Mouse (Mus musculus) monocyte, adult 59 days (primary cell): ENCODE measurements around the gene L1cam. TPM values are rescaled to one million over a fixed set of nuclear protein-coding genes. Genes with fewer than 3 reads are reported as not detected.

Source experiments
- total RNA-seq, 2 experiments: library from RNA; stranded (reverse); gene quantifications; one replicate each; pipeline ENCODE4 v1.2.4; 2023

Gene L1cam
- total RNA-seq: 100 to 1,000 TPM in 1 of 2 experiments, 10 to 100 TPM in 1; 79.0 to 123 TPM

DNA sequence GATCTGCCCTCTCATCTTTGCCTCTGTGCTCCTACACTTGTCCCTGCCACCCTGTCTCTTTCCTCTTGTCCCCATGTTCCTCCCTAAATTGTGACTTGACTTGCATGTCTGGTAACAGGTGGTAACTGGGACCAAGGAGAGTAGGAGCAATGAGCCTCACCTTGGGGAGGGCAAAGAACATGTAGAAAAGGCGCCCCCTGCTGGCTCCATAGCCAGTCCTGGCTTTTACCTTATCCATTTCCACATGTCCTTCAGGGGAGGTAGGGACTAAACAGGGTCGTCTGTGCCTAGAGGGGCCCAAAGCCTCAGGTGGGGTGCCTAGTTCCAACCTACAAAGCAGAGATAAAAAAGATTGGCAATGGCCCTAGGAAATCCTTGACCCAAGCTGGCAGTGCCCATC is at the start of gene L1cam:
Gene L1cam (minus strand): TSS at position 387 of the 400 bp plus-strand sequence.

DNA sequence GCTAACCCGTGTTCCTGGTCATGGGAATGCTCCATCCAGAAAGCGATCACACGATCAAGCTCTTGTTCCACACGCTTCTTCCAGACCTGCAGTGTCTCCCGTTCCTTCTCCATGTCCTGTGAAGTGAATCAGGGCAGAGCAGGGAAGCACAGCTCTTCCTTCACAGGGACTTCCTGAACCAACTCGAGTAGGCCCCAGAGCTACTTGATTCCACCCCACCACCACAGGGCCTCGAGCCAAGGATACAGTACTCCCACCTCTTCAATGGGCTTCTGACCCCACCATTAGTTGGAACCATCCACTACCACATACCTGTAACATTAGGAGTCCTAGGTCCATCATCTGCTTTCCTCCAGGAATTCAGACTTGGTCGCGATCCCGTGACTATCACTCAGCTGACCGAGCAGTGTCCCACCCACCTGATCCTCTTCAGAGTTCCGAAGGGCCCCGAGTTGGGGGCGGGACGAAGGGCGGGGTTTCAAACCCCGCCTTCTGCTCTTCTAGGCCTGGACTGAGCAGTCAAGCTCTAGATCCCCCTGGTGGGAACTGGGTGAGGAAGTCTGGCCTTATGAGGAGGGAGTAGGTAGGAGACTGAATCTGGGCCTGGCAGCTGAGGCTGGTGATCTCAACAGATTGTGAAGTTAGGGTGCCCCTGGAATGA is 34.6 kb upstream of the L1cam start, which contains the start of gene Renbp:
Gene Renbp (minus strand): TSS at position 449 of the 661 bp plus-strand sequence.

DNA sequence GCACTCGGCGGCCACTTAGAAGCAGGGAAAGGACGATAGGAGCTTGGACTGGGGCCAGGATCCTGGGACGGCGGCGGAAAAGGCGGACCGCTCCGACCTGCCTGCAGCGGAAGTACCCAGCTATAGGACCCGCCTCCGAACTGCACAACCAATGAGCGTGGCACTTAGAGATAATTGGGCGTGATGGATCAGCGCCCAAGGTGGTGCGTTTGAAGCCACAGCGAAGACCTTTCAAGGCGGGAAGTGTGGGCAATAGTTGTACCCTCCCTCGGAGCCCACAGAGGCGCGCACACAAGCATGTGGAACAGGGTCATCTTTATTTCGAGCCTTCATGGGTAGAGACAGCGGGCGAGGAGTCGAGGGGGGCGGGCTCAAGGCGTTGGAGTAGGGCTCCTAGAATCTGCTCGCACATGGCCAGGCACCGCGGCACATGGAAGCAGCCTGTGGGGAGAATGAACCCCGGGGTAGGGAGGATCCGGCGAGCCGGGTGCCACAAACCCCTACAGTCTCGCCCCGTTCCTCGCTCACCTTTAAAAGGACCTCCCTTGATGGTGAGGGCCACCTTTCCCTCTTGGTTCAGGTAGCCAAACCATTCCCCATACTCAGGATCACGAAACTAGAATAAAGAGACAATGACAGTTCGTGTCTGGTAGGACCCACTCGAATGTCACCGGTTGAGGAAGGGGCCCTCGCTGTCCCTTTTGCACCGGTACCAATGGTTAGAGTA is 26.1 kb upstream of the L1cam start, which contains the start of the genes Arhgap4 and Naa10:
Gene Arhgap4 (minus strand): TSS at position 48 of the 727 bp plus-strand sequence.
Gene Naa10 (minus strand): TSS at position 122 of the 727 bp plus-strand sequence.

DNA sequence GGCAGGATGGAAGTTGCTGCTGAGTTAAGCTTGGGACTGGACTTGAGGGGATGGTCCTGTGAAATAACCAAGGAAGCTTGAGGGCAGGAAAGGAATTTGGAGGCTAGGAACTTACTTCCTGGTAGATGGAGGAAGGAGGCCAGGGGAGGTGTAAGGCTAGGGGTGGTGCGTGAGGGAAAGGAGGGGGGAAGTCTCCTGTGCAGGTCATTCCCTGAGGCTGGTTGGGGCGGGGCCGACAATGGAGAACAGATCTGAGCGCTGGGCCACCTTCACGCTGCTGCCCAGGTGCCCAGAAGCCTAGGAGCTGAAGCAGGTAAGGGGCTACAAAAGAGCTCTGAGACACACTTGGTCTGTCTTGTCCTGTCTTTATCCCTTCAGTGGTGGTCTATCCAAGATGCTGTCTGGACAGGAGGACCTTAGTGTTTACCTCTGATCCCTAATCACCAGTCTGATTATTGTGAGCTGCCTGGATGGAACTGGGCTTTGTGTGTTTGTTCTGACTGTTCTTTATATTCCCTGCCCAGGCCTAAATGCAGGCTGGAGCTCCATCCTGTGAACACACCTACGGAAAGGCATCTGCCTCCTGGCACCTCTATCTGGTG is 4.3 kb downstream of the L1cam start, which contains the start of gene Avpr2:
Gene Avpr2 (plus strand): TSS at position 552 of the 602 bp plus-strand sequence.

DNA sequence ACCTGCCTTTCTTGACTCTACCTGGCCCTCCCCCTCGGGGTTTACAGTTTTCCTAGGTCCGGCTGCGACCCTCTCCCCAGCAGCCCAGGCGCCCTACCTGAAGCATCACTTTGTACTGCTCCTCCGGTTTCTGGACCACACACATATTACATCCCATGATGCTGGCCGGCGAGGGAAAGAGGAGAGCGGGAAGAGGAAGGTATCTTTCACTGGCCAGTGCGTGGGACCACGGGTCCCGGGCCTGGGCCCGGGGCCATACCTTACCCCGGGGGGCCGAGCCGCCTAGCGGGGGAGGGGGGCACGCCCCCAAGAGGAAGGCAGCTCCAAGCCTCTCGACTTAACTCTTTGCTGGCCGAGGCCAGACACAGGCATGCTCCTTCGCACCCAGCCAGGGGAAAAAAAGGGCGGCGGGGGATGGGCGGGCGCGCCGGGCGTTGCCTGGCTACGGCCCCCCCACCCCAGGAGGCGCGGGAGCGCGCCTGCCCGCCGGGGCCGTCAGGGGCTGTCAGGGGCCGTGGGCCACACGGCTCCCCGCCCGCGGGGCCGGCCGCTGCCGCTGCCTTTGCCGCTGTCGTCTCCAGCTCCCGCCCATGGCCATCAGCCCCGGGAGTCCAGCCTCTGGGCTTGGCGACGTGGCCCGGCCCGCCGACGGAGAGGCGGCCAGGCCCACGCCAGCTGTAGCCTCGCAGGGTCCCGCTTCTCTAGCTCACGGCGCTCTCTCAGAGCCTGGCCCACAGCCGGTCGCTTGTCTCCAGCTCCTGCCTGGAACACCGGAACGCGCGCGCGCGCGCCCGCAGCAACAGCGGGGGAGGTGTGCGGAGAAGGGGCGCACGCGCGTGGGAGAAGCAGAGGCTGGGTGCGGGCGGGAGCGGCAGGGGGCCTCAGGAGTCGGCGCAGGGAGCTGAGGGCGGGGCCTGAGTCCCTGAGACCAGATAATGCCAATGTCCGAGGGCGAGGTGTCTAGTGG is 71.4 kb downstream of the L1cam start, which contains the start of gene Pdzd4:
Gene Pdzd4 (minus strand): TSS at position 785 of the 967 bp plus-strand sequence.

Other genes starting within 250 kb of the L1cam start
- gene Pnck, start 236.0 kb downstream of the L1cam start, total RNA-seq: under 1 TPM in 1 of 2 experiments, not detected in 1; 0.36 TPM
- gene Slc6a8, start 223.0 kb downstream of the L1cam start, total RNA-seq: under 1 TPM; 0.30 to 0.94 TPM
- gene Bcap31, start 179.9 kb downstream of the L1cam start, total RNA-seq: 100 to 1,000 TPM; 113 to 115 TPM
- gene Abcd1, start 179.5 kb downstream of the L1cam start, total RNA-seq: 100 to 1,000 TPM; 144 to 156 TPM
- gene Plxnb3, start 139.0 kb downstream of the L1cam start, total RNA-seq: 1 to 10 TPM; 2.4 to 3.2 TPM
- gene Srpk3, start 121.7 kb downstream of the L1cam start, total RNA-seq: under 1 TPM; 0.82 to 0.97 TPM
- 100 to 1,000 TPM; 124 to 154 TPM for gene Idh3g, start 109.2 kb downstream of the L1cam start, total RNA-seq
- gene Ssr4, start 109.1 kb downstream of the L1cam start, total RNA-seq: 100 to 1,000 TPM; 155 to 157 TPM
- gene Pdzd4, start 71.1 kb downstream of the L1cam start, total RNA-seq: 1 to 10 TPM; 1.2 to 3.3 TPM
- not detected for gene Avpr2, start 4.0 kb downstream of the L1cam start, total RNA-seq
- 100 to 1,000 TPM; 146 TPM for gene Arhgap4, start 25.8 kb upstream of the L1cam start, total RNA-seq
- gene Naa10, start 25.8 kb upstream of the L1cam start, total RNA-seq: 10 to 100 TPM; 46.2 to 49.0 TPM
- gene Renbp, start 34.7 kb upstream of the L1cam start, total RNA-seq: 10 to 100 TPM; 68.8 to 76.7 TPM
- gene Hcfc1, start 70.3 kb upstream of the L1cam start, total RNA-seq: 10 to 100 TPM; 86.7 to 89.0 TPM
- 100 to 1,000 TPM; 131 to 140 TPM for gene Irak1, start 127.8 kb upstream of the L1cam start, total RNA-seq
- gene Opn1mw, start 231.4 kb upstream of the L1cam start, total RNA-seq: not detected
- gene Mecp2, start 239.3 kb upstream of the L1cam start, total RNA-seq: 10 to 100 TPM; 42.6 to 44.5 TPM